Mouse (Mus musculus): ENCODE data around the gene Cdk5rap2. TPM values are rescaled to one million over a fixed set of nuclear protein-coding genes. Genes with fewer than 3 reads are reported as not detected.

The Cdk5rap2 gene
- total RNA-seq, 2 experiments from 2014 or later, result 14.9 to 25.8 TPM

DNA sequence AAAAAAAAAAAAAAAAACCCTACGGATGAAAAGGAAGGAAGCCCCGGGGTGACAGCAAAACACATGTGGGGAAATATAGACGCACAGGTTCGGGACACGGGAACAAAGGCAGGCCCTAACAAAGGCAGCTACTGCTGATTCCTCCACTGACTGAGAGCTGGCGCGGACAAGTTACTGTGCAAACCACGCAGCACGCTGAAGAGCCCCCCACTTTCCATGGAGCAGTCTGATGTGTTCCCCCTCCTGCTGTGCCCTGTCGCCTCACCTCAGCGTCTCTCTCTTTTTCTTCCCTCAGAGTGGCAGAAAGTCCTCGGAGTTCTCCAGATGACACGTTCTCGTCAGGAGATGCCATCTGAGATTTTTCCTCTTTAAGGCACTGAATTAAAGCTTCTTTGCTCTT is 55.8 kb downstream of the Cdk5rap2 start:
- DNase-seq, result no peak

DNA sequence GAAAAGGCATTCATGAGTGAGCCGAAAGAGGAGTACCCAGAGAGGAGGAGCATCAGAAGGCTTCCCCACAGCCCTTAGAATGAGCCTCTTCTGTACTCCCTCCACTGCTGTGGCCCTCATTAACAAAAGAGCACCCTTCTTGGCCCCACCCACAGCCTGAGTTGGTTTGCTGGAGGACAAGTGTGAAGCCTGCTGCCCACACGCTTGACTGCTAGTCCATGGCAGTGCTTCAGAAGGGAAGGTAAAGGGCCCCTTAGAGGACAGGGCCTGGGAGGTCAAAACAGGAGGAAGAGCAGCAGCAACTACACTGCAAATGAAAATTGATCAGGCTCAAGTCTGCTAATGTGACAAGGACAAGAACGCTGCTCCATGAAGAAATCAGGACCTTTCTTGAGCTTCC is 56.6 kb downstream of the Cdk5rap2 start:
- DNase-seq, result no peak

DNA sequence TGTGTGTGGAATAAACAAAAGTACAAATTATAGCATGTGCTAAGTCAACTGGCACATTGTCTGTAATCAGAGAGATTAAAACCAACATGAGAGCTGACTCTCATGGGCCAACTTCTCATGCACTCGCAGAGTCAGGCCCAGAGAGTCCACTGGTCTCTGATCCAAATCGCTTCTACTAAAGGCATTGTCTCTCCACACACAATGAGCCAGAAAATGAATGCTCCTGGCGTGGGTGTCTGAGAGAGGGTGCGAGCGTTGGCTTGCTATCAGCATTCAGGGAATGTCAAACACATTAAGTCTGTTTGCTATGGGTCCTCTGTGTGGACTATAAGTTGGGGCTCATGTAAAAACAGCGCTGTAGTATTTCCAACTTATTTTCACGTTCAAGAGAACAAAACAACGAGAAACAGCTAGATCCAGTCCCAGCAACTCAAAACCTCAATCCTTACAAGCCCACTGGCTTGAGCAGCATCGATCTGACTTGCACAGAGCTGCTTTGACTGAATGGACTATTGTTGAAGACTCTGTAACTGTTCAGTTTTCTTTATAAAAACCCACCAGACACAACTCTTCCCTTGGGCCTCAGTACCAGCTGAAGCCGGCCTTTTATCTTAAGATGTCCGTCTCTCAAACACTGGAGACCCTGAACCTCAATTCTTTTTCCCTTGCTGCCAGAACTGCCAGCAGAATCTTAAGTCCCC is 74.6 kb downstream of the Cdk5rap2 start:
- DNase-seq, result no peak

DNA sequence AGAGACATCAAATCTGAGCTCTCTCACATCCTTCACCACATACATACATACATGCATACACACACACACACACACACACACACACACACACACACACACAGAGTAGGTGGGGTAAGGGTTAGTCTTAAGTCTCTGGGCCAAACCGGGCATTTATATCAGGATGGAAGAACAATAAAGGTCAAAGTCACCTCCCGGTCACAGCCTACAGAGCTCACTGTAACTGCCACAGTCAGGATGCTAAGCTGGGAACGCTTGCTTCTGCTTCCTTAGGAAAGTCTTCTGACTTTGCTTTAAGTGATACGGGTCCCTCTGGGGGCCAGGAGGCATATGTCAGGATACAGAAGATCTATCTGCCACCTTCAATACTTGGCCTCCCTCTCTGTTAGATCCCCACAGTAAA is 75.2 kb downstream of the Cdk5rap2 start:
- DNase-seq, result peak; percentile 13

DNA sequence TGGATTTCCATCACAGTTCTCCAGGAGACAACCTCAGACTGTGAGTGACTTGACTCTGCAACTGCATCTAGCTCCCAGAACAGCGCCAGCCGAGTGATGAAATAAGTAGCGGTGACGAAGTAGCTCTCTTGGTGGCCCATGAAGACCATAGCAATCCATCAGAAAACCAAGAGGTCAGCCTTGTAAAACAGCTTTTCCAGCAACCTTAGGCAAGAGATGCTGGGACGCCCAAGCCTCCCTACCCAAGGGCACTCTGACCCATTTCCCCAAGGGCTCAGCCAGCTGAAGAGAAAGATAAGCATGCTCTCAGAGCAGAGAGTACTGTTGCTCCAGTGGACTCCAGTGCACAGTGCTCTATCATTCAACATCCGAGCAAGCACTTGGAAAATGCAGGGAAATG is 77.3 kb downstream of the Cdk5rap2 start:
- DNase-seq, result peak; percentile 58

DNA sequence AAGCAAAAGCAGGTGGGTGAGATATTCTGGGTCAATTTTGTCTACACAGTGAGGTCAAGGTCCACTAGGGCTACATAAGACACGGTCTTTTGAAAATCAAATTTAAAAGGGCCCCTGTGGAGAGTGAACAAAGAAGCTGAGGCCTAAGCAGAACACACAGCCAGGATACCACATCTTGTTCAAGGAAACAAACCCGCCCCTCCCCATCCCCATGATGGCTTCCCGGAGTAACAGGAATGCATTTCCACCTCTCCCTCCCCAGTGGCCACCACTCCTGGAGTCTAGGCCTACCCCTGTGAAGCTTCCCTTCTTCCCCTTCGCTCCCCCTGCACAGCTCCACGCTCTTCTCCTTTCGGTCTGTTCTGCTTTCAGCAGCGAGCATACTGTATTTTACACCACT is 77.7 kb downstream of the Cdk5rap2 start:
- DNase-seq, result no peak

DNA sequence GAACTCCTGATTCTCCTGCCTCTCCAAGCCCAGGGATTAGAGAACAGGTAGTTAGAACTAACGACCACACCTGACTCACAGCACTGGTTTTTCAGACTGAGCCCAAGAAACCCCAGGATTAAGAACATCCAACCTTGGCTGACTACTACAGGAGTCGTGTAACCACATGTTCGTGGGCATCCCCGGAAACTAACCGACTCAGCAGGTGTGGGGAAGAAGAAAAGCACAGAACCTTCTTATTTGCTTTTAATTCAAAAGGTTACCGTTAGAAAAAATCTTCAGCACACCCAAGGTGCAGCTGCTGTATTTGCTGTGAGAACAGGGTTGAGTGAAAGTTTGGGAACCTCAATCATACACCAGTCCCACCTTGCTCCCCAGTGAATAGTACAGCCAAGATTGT is 79.1 kb downstream of the Cdk5rap2 start:
- DNase-seq, result no peak

DNA sequence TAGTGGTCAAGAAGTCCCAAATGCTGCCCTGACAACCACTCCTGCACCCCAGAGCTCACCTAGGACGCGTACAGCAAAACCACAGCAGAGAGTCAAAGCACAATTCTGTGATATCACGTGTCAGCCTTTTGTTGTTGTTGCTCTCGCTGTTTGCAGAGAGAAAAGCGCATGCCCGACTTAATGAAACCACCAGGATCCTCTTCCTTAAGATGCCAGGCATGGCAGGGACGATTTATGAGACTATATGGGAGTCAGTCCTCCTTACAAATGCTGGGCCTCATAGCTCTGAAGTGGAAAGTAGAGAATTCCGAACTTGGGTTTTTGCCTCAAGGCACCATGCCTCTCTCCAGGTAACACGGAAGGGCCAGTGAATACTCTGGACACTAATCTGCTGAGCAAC is 82.2 kb downstream of the Cdk5rap2 start:
- DNase-seq, result no peak

DNA sequence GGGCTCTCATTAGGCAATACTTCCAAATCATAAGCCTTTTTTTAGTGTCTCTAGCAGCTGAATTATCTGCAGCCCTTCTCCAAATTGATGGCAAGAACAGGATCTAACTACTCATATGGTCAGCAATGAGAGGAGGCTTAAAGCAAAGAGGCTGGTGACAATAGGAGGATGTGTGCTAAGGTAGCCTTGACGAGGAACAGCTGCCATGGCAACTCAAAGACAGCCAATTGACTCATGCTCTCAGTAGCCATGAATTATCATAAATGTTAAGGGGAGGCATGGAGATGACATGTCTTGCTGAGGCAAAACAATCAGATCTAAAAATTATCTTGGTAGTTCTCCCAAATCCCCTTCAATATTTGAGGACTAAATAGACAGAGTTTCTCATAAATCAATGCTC is 82.8 kb downstream of the Cdk5rap2 start:
- DNase-seq, result peak; percentile 15

DNA sequence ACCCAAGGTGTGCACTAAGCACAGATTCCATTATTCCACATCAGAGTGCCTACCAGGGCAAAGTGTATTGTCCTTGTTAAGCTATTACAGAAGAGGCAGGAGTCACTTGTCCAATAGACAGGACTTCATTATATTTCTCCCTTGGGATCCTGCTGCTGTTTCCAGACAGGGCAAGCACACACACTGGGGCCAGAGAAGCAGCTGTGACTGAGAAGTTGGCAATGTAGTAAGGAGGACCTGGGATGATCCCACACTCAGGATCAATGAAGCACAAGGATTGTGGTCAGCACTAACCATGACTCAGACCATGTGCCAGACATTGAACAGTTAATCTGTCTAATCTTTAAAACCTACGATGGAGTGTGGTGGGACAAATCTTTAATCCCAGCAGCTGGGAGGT is 88.7 kb downstream of the Cdk5rap2 start:
- DNase-seq, result no peak

DNA sequence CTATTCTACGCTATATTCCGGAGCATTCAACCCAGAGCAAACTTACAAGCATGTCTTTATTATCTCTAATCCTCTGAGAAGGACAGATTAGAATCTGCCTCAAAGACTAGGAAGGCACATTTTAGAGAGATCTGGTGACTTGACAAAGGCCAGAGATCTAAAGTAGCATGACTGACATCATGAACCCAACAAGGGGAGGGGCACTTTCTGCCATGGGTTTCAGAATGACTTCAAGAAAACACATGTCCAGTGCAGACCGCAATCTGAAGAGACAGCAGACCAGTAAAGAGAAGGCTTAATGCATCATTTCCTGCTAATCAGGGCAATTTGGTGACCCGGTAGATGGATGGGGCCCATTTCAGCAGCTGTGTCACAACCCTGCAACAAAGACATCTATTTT is 98.1 kb downstream of the Cdk5rap2 start:
- DNase-seq, result no peak

DNA sequence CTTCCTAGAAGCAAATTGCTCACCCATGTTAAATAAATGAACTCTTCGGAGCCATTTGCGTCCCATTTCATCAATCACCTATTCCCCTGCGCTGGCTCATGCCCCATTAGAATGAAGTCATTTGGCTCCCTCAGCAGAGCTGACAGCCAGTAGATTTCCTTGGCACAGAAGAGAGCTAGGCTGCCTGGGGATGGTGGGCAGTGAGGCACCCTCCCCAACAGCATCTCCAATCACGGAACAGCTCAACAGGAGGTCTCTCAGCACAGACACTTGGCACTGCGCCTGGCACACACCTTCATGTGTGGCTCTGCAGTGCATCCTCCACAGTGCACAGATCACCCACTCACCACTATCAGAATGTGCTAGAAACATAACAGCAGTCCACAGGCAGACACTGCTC is 98.7 kb downstream of the Cdk5rap2 start:
- DNase-seq, result peak; percentile 46

DNA sequence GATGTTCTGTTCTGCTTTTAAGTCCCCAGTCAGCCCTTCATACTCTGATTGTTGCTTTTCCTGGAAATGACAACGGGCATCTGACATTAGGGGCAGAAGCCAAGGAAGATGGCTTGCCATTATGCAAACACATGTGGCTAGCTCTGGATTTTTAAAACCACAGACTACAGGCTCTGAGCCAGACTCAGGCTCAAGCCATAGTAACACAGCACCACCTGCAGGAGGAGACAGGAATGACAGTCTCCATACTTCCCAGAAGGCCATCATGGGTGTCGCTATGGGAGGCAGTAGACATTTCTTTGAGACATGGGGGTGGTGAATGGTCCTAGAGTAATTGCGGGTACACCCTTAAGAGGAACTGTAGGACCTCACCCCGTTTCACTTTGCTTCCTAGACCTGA is 103.0 kb downstream of the Cdk5rap2 start:
- DNase-seq, result peak; percentile 89

DNA sequence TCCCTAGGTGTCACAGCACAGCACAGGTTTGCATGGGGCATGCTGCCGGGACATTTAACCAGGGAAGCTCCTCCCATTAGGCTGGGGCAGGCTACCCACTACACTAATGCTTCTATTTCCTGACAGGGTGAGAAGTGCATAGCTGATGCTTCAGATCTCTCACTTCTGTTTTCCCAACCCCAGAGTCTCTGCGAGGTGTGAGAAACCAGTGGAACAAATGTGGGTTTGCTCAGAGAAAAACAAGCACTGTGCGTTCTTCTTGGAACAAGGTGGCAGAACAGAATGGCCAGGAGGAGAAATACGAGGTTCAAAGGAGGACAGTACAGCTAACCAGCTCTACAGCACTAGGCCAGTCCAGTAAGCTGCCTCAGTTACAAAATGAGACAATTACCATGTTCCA is 106.4 kb downstream of the Cdk5rap2 start:
- no peak for DNase-seq

DNA sequence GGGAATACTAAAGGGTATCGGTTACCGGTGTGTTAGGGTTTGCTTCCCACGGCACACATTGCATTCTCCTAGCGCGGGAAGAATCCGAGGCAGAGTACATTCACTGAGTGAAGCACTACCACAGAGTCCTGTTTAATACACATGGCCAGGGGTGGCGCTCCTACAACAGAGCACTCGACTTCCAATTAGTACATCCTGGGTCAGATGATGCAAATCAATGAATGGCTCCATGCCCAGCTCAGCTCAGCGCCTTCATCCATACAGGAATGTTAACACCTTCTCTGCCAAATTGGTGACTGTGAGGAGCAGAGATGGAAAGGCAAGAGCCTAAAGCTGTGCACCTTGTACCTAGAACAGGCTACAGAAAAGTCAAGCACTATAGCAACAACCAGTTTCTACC is 109.1 kb downstream of the Cdk5rap2 start:
- DNase-seq, result no peak

DNA sequence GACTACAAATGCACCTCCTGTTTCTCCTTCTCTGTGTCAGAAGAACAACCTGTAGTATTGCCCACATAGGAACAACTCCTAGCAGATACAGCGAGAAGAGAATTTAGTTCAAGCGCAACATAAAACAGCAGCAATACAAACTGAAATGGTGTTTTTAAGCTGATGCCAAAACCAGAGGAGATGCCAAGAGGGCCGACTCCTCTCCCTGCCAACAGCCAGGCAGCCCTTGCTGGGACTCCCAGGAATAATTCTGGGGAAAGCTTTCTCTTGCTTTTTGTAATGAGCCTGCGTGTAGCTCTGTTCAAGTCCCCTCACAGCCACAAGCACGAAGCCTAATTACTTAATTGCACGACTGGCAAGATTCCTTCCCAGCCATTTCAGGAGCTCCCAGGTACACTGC is 120.9 kb downstream of the Cdk5rap2 start:
- DNase-seq, result no peak

DNA sequence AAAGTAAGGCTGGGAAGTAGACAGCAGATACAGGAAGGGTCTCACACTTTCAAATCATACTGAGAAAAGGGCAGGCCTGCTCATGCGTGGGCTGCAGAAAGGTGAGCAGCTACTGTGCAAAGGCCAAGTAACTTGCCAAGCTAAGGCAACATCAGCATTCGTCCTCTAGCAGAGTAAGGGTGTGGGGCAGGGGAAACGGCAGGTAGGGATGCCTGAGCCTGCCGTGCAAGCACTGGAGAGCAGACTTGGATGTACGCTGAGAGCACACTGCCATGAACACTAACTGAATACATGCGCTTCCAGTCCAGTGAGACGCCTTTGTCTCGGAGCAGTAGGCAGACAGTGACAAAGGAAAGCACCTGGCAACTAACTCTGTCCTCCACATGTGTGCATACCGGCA is 127.1 kb downstream of the Cdk5rap2 start:
- DNase-seq, result no peak

DNA sequence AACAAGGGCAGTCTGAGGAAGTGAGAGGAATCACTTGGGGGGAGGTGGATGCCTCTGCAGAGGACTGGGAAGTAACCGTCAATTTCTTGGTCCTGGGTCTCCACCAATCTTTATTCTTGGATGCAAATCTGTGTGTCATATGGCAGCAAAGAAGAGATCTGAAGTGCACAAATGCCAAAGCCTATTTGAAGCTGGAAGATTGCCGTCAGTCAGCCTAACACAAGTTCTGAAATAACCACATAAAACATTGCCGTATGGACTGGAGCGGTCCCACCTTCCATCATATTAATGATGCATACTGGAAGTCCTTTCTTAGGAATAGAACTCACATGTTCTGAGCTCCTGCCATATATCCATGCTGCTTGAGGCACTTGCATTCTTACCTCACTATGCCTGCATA is 131.4 kb downstream of the Cdk5rap2 start:
- no peak for DNase-seq

DNA sequence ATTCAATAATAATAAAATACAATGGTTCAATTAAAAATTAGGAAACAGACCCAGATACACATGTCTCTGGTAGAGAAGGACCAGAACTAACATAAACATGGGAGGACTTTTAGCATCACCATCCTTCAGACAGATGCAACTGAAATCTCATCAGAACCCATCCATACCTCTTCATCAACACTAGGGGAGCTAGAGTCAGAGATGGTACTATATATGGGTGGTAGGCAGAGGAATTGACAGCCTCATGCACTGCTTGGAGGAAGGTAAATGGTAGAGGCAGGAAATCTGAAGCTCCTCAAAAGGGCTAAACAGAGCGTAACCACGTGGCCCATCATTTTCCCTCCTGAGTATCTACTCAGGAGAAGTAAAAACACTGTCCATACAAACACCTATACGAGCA is 132.2 kb downstream of the Cdk5rap2 start:
- no peak for DNase-seq

DNA sequence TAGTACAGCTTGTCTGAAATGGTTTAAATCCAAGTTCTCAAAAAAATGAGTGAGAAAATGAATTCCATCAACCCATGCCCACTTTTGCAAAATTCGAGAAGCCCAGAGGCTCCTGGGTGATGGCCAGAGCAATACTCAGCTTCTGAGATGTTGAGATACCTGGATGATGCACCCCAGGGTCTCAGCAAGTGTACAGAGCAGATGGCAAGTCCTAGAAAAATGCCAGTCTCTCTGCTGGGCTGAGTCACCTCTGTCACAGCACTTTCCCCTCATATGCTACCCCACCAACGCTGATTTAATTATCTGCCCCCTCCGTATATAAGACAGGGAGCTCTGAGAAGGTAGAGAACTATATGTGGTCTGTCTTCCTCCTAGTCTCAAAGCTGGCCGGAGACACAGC is 137.3 kb downstream of the Cdk5rap2 start:
- DNase-seq, result no peak

DNA sequence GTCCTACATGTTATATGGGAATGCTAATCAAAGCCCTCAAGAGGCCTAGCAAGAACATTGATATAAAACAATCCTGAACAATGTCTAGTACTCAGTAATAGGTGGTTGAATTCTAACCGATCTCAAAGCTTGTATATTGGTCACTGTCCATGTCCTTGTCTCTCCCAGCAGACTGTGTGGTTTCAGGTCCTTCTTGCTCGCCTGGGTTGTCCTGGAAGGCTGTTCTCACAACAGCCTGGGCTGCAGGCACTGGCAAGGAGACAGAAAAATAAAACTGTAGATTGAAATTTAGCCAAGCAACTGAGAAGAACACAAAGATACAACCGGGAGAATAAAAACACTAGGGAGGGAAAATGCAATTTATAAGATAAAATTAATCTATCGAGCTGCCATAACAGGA is 137.7 kb downstream of the Cdk5rap2 start:
- no peak for DNase-seq

DNA sequence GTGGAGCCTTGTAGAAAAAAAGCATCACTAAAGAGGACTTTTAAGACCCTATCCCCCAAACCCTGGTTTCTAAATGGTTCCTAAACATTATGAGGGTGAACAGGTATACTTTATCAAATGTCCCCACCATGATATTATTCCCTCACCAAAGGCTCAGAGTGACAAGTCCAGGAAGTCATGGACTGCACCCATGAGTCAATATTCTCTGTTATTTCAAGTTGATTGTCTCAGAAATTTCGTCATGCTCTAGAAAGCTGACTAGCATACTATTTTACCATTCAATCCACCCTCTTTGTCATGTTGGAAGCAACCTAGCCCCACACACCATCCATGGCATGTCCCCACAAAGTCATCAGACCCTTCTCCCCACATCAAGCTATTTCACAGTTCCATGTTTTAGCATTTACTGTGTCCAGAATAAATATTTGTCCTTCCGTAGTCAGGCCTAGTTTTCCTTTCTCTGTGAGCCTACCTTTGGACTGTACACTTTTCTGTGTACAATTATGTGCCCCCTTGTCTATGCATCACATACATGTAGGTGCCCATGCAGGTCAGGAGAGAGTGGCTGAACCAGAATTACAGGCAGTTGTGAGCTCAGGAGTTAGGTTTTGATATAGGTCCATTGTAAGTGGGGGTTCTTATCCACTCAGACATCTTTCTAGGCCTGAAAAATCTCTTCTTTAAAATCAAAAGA is 142.9 kb downstream of the Cdk5rap2 start:
- DNase-seq, result no peak

DNA sequence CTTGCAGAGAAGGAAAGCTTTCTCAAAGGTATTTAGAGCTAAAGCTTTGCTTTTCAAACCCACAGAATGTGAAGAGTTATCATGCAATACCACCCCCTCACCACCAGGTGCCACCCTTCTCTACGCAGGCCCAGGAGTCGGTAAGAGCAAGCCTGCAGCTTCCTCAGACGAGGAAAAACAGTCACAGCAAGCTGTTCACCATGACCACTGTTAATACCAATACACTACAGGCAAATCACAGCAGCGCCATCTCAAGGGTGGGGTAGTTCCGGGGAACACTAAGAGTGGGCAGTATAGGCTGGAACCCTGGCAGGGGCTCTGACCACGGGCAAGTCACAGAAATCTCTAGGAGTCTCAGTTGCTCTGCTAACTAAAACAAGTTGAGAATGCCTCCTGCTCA is 145.0 kb downstream of the Cdk5rap2 start:
- DNase-seq, result peak; percentile 75

DNA sequence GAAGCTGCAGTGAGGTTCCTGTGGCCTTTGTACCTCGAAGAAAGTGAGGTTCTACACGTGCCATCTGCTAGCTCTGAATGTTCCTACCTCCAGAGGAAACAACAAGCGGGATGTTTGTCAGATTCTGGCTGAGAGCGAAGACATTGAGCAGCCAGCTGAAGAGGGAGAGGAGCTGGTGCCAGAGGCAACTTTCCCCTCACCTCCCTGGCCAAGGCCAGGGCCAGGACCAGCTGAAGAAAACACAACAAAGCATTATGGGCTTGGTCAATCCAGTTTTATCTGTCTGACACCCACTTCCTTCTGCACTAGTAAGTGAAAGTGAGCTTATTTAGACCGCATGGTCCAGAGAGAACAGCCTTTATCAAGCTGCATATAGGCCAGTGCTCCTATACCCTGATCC is 147.4 kb downstream of the Cdk5rap2 start:
- DNase-seq, result no peak
